Mouse (Mus musculus) stomach, postnatal 0 days (tissue): ENCODE data around the gene Sprtn.
A peak's percentile ranks its signal among the peaks of the same experiment; 100 is the strongest.

ENCODE experiments used
- CTCF ChIP-seq: IDR thresholded peaks from 2 replicates; pipeline ENCODE4 v1.5.1; 2016; ENCODE audit warnings: antibody characterized with exemption, low read depth, mild to moderate bottlenecking, moderate library complexity
- EP300 ChIP-seq: optimal IDR thresholded peaks from 2 replicates; pipeline ENCODE3; 2016; ENCODE audit warnings: antibody characterized with exemption

DNA sequence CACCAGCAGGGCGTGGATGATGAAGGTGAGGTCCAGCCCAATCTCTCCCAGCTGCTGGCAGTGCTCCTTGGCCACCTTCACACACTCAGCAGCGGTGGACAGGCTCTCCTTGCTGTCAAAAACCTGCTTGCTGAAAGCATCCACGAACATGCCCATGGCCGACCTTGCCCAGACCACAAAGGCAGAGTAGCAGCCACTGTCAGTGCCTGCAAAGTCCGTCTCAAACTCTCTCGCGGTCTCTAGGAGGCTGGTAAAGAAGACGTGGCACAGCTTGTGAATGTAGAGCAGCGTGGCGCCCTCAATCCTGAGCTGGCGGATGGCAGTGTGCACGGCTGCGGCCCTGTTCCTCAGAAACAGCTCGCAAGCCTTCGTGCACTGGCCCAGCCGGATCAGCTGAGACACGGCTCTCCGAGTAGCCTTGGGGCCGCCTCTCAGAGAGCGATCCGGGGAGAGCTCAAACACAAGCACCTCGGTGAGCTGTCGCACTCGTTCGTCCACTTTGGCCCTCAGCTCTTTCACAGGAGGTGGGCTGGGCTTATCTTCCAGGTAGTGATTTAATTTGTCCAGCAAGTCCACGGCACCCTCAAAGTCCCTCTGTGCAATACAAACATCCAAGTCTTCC is 1.6 kb upstream of the Sprtn start:
- TF ChIP-seq CTCF (0 out of 2 replicates have a peak, but pooled peaks have one; percentile 1), EP300 (no peak)
